Mouse (Mus musculus) heart, embryonic 14.5 days (tissue): Measurements from ENCODE around the gene Fam222a. TPM values are rescaled to one million over a fixed set of nuclear protein-coding genes. Genes with fewer than 3 reads are reported as not detected.
A peak's percentile ranks its signal among the peaks of the same experiment; 100 is the strongest.

Experiments
- ATAC-seq: fragments of 200-750 bp; cut with Nextera tagmentation; 2 replicates; pipeline ENCODE4 v1.8.0; 2017; ENCODE audit warnings: low read depth, moderate TSS enrichment; ENCODE audit not compliant: insufficient number of reproducible peaks, insufficient read depth, low FRiP score
- H3K27ac ChIP-seq, 2 experiments: fragments of 200-500 bp in 1 of 2; fragments of 300-500 bp in 1 of 2; sonication (generic) in 1 of 2; replicated peaks in 1 of 2; 2 replicates each; pipeline ENCODE4 v1.5.1; 2012 to 2014; ENCODE audit warnings: low read depth in 2 of 2, low read length in 2 of 2, control low read depth in 1 of 2, mild to moderate bottlenecking in 1 of 2, mixed read lengths in 1 of 2; ENCODE audit not compliant: control insufficient read depth in 1 of 2, insufficient read depth in 1 of 2
- H3K27me3 ChIP-seq: fragments of 300-500 bp; sonication (generic); 2 replicates; pipeline ENCODE4 v1.6.1; 2014; ENCODE audit warnings: mild to moderate bottlenecking, low read length, control low read depth; ENCODE audit not compliant: control insufficient read depth, insufficient read depth
- H3K36me3 ChIP-seq: fragments of 300-500 bp; sonication (generic); 2 replicates; pipeline ENCODE4 v1.6.1; 2014; ENCODE audit warnings: mild to moderate bottlenecking, control low read depth, low read length, mixed read lengths; ENCODE audit not compliant: control insufficient read depth, insufficient read depth
- H3K4me1 ChIP-seq, 2 experiments: fragments of 200-500 bp in 1 of 2; fragments of 300-500 bp in 1 of 2; sonication (generic) in 1 of 2; 2 replicates each; pipeline ENCODE4 v1.6.1; 2012 to 2014; ENCODE audit warnings: low read length in 2 of 2, control low read depth in 1 of 2, mixed read lengths in 1 of 2; ENCODE audit not compliant: control insufficient read depth in 2 of 2, insufficient read depth in 2 of 2
- H3K4me2 ChIP-seq: fragments of 300-500 bp; sonication (generic); 2 replicates; pipeline ENCODE4 v1.6.1; 2014; ENCODE audit warnings: mild to moderate bottlenecking, low read length
- H3K4me3 ChIP-seq, 2 experiments: fragments of 200-500 bp in 1 of 2; fragments of 300-500 bp in 1 of 2; sonication (generic) in 1 of 2; 2 replicates each; pipeline ENCODE4 v1.5.1; 2012 to 2014; ENCODE audit warnings: low read length in 2 of 2, mild to moderate bottlenecking in 2 of 2, control low read depth in 1 of 2, low read depth in 1 of 2, moderate library complexity in 1 of 2; ENCODE audit not compliant: control insufficient read depth in 1 of 2, insufficient read depth in 1 of 2
- H3K9ac ChIP-seq: fragments of 300-500 bp; sonication (generic); 2 replicates; pipeline ENCODE4 v1.6.1; 2014; ENCODE audit warnings: mild to moderate bottlenecking, low read length
- H3K9me3 ChIP-seq: fragments of 300-500 bp; sonication (generic); 2 replicates; pipeline ENCODE4 v1.6.1; 2016; ENCODE audit warnings: low read length, control low read depth; ENCODE audit not compliant: control insufficient read depth
- WGBS: fragments of 180-500 bp; shearing (Covaris S2); extraction: QIAGEN DNeasy Blood & Tissue Kit; methylation state at CpG from one replicate; pipeline ENCODE4 v1.1.7; 2014; 5-methylcytosine and 5-hydroxymethylcytosine counted together
- polyA plus RNA-seq: library from polyadenylated mRNA; unstranded; fragments of >200 nt; fragmentation: Nextera tagmentation; extraction: Ambion mirVana; gene quantifications from 2 replicates; pipeline ENCODE4 v1.2.1, GENCODE M21; 2014

Gene Fam222a
- polyA plus RNA-seq, 1 experiment from 2014 or later = 0.96 TPM

- Histone ChIP-seq H3K4me1 (peaks cover 12 to 22% of the 10 kb centered on the region in 2 experiments; a peak in 3 of 4 replicates), H3K4me3 (no peak overlapping the region), H3K9me3 (peaks cover 9% of the 10 kb centered on the region; the same call in 1 of the 2 replicates), H3K9ac (no peak overlapping the region), H3K4me2 (no peak overlapping the region), H3K27ac (no peak overlapping the region), H3K36me3 (no peaks in the 10 kb centered on the region), H3K27me3 (peaks cover 20% of the 10 kb centered on the region)
- 70% methylated on average over 6 of the region's 6 CpGs for WGBS
- ATAC-seq = no peak
Observed at GRCm38 (mm10) chr5:114539766-114540165, 28.1 kb upstream of the Fam222a start.

GRCm38 (mm10) chr5:114541656-114542445 is 26.0 kb upstream of the Fam222a start:
- H3K4me3 ChIP-seq = no peak overlapping the region
- no peaks in the 10 kb centered on the region for H3K36me3 ChIP-seq
- peak overlapping the region; percentile 30 for H3K4me2 ChIP-seq
- 35% methylated on average over 15 of the region's 15 CpGs for WGBS
- H3K9me3 ChIP-seq = peaks cover 9% of the 10 kb centered on the region; the same call in 1 of the 2 replicates
- no peak for ATAC-seq
- no peak overlapping the region; the same call in 1 of the 2 replicates for H3K9ac ChIP-seq
- H3K27me3 ChIP-seq = peaks cover 19% of the 10 kb centered on the region
- 0 out of 4 replicates have a peak overlapping the region, but pooled peaks have one; percentile 9 to 30 for H3K27ac ChIP-seq
- peaks cover 12 to 22% of the 10 kb centered on the region in 2 experiments; a peak in 3 of 4 replicates for H3K4me1 ChIP-seq

DNA sequence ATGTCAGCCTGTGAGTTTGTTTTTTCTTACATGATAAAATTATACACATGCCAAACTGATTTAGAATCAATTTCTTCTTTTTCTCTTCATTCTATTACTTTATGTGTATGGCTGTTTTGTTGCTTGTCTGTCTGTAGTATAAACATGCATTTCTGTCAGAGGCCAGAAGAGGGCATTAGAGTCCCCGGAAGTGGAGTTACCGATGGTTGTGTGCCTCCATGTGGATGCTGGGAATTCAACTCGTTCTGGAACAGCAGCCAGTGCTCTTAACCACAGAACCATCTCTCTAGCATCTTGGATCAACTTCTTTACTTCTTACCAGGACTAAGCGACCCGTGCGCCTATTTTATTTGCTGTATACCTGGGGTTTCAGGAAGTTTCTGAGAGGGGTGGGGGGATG is 24.2 kb upstream of the Fam222a start:
- Histone ChIP-seq H3K27ac (no peak overlapping the region), H3K27me3 (peaks cover 1% of the 10 kb centered on the region; the same call in 1 of the 2 replicates), H3K4me1 (peaks cover 12 to 17% of the 10 kb centered on the region in 2 experiments; a peak in 2 of 4 replicates), H3K4me2 (no peak overlapping the region), H3K9me3 (peaks cover 9% of the 10 kb centered on the region; the same call in 1 of the 2 replicates), H3K9ac (no peak overlapping the region), H3K36me3 (no peaks in the 10 kb centered on the region), H3K4me3 (no peak overlapping the region)
- no peak for ATAC-seq
- 85% methylated on average over 6 of the region's 6 CpGs for WGBS

DNA sequence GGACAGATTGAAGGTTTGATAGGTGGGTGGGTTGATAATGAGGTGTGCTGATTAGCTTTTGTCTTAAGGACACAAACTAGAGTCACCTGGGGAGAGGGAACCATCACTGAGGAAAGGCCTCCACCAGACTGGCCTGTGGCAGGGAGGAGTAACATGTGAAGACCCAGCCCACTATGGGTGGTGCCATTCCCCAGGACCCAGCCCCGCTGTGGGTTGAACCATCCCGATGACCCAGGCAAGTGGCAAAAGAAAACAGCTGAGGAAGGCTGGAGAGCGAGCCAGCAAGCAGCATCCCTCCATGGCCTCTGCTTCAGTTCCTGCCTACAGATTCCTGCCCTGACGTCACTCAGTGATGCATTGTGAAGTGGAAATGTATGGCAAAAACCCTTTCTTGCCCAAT is 23.6 kb upstream of the Fam222a start:
- Histone ChIP-seq H3K4me2 (no peak overlapping the region), H3K27me3 (no peaks in the 10 kb centered on the region)
- ATAC-seq = no peak

DNA sequence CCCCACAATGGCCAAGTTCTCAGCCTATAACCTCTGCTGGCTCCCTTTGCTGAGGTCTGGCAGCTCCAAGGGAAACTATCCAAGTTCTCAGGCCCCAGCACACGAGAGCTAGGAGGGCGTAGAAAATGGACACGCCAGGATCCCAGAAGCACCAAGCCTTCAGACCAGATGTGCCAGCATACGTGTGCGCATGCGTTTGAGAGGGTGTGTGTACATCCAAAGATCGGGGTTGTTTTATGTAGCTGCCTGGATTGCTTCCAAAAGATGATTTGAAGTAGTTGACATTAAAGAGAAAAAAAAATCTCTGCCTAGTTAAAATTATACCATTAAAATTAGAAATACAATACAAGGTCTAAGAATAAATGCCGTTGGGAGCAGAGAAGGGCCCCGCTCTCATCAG is 22.7 kb upstream of the Fam222a start:
- Histone ChIP-seq H3K4me1 (peaks cover 7 to 11% of the 10 kb centered on the region in 2 experiments; a peak in 2 of 4 replicates), H3K4me3 (no peak overlapping the region), H3K4me2 (no peak overlapping the region), H3K27ac (no peak overlapping the region), H3K36me3 (no peaks in the 10 kb centered on the region), H3K27me3 (no peaks in the 10 kb centered on the region), H3K9ac (no peak overlapping the region), H3K9me3 (peaks cover 9% of the 10 kb centered on the region; the same call in 1 of the 2 replicates)
- no peak for ATAC-seq
- 82% methylated on average over 9 of the region's 9 CpGs for WGBS

More for the DNA sequence above, 23.6 kb upstream of the Fam222a start:
- Histone ChIP-seq H3K9me3 (peaks cover 9% of the 10 kb centered on the region; the same call in 1 of the 2 replicates), H3K27ac (no peak overlapping the region), H3K9ac (no peak overlapping the region), H3K4me1 (peaks cover 8 to 12% of the 10 kb centered on the region in 2 experiments; a peak in 2 of 4 replicates), H3K4me3 (no peak overlapping the region), H3K36me3 (no peaks in the 10 kb centered on the region)
- WGBS = 82% methylated on average over 4 of the region's 4 CpGs

- no peaks in the 10 kb centered on the region for H3K36me3 ChIP-seq
- H3K27me3 ChIP-seq = no peaks in the 10 kb centered on the region
- no peak for ATAC-seq
- WGBS = 89% methylated on average over 10 of the region's 10 CpGs
- no peak overlapping the region for H3K9ac ChIP-seq
- 0 out of 2 replicates have a peak, but pooled peaks cover 3% of the 10 kb centered on the region for H3K9me3 ChIP-seq
- no peak overlapping the region for H3K4me2 ChIP-seq
- H3K4me3 ChIP-seq = no peak overlapping the region
- H3K4me1 ChIP-seq = peaks cover 2 to 5% of the 10 kb centered on the region in 2 experiments; a peak in 2 of 4 replicates
- H3K27ac ChIP-seq = no peak overlapping the region
Observed at GRCm38 (mm10) chr5:114548976-114549375, 18.8 kb upstream of the Fam222a start.

DNA sequence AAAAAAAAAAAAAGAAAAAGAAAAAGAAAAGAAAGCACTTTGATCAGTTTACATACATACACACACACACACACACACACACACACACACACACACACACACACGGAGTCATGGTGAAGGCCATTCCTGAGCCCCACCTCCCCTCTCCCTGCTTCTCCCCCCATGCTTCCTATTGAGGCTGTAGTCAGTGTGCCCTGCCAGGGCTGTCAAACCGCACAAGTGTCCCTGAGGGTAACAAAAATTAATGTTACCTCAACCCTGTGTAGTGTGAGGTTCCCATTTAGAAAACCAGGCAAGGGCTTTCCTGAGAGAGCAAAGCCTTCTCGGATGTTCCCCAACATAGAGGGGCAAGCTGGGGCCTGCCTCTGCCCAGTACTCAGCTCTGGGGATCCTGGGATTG is 18.0 kb upstream of the Fam222a start:
- 79% methylated on average over 3 of the region's 3 CpGs for WGBS
- Histone ChIP-seq H3K9ac (no peak overlapping the region), H3K4me3 (no peak overlapping the region), H3K4me1 (peaks cover 2 to 5% of the 10 kb centered on the region in 2 experiments; a peak in 2 of 4 replicates), H3K27ac (no peak overlapping the region), H3K27me3 (no peaks in the 10 kb centered on the region), H3K9me3 (no peaks in the 10 kb centered on the region), H3K4me2 (no peak overlapping the region), H3K36me3 (no peaks in the 10 kb centered on the region)
- ATAC-seq = no peak
